Mouse (Mus musculus) liver, postnatal 0 days (tissue): Measurements from ENCODE around the gene Pisd.
"Not testable (repeated sequence)": the region's sequence is repeated elsewhere in the genome, so short reads cannot be mapped to it uniquely, and the experiment has no call there.

Source experiments
- CTCF ChIP-seq: sonication (generic); IDR thresholded peaks from 2 replicates; pipeline ENCODE4 v1.5.1; 2016; ENCODE audit warnings: antibody characterized with exemption, low read depth
- EP300 ChIP-seq: IDR thresholded peaks from 2 replicates; pipeline ENCODE4 v1.6.1; 2016; ENCODE audit warnings: antibody characterized with exemption, low read depth, mild to moderate bottlenecking

DNA sequence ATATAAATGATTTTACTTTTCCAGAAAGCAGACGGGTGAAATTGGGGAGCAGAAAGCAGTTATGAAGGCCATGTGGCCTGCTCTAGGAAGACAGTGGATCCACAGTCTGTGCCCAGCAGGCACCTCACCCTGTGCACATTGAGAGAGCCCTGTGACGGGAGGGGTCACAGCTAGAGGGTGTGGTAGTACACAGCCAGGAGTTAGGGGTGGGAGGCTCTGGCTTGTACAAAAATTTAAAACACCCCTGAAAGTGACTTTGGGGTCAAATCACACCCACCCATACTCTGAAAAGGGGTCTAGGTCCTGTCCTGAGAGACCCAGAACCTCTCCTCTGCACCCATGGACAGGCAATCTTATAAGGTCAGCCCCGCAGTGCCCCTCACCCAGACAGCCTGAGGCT lies 48.7 kb downstream of the Pisd start:
- not testable (repeated sequence) for TF ChIP-seq CTCF, EP300
